Mouse (Mus musculus) left cerebral cortex, adult 11 months (tissue): Measurements from ENCODE around the gene Colgalt1.

ENCODE experiments used
- DNase-seq: peaks from one replicate; pipeline ENCODE4 v3.0.0; 2022; ENCODE audit warnings: low spot score

Gene Colgalt1

DNA sequence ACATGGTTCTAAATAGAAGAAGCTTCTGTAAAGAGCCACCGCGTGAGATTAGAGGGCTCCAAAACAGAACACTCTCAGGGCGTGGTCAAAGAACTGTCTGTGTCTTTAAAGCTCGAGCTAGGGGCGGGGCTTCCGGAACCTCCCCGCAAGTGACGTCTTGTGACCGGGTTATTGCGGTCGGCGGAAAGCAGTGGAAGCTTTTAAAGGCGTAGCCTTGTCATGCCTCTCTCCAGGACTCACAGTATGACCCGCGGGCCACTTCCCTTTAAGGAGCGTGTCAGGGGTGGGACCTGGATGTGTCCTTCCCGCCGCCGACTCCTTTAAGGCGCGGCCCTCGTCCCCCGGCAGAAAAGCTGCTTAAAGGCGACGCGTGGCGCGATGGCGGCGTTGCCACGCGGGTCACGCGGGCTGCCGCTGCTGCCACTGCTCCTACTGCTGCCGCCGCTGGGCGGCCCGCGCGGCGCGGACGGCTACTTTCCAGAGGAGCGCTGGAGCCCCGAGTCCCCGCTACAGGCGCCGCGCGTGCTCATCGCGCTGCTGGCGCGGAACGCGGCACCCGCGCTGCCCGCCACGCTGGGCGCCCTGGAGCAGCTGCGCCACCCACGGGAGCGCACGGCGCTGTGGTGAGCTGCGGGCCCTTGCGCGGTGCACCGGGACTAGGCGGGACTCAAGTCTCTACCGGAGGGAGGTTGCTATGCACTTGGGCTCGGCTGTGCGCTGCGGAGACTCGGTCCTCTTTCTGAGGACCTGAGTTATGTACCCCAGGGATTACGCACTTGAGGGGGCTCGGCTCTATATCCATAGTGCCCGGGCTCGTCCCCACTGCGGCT, at the start of gene Colgalt1:
Gene Colgalt1, plus strand, starts transcription at position 177 of the 830 bp plus-strand sequence.
- DNase-seq, result peak; percentile 98

- no peak for DNase-seq
Observed at GRCm38 (mm10) chr8:71561401-71561800, 49.4 kb upstream of the Colgalt1 start.

DNA sequence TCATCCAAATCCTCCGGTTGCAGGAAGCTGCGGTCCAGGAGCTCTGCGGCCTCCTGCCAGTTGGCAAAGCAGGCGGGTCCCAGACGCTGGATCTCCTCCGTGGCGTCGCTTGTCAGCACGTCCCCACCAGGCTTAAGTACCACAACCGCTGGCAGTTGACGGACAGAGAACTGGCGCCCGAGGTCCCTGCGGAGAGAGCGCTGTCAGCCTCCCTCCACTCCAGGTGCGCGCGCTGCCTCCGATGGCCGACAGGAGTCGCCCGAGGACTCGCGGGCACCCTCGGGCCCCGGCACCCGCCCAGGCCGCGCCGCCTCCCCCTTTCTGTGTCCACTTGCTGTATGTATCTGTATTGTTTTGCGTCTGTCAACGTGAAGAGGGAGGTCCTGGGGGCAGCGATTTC, 48.0 kb upstream of the Colgalt1 start:
- DNase-seq, result no peak

- DNase-seq, result no peak
Observed at GRCm38 (mm10) chr8:71563992-71564391, 46.8 kb upstream of the Colgalt1 start.

GRCm38 (mm10) chr8:71566501-71566900, 44.3 kb upstream of the Colgalt1 start, which contains the start of gene Nxnl1:
Gene Nxnl1, minus strand, starts transcription at chr8:71566601.
- DNase-seq, result no peak

DNA sequence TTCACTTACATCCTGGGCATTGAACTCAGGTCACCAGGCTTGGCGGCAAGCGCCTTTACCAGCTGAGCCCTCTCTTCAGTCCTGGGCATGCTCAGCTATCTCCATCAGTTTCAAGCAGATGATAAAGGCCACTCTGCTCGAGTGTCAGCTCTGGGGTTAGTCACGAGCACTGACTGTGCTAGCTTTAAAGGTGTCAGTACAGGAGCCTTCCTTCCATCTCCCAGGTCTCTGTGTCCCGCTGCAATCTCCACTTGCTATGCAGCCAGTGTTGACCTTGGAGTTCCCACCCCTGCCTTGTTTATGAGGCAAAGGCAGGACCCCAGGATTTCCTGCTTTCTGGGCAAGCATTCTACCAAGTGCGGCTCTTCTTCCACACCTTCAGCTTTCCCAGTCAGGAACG, 43.2 kb upstream of the Colgalt1 start:
- no peak for DNase-seq

- no peak for DNase-seq
Observed at GRCm38 (mm10) chr8:71568387-71568937, 42.3 kb upstream of the Colgalt1 start, which contains the start of gene Slc27a1. Gene Slc27a1, plus strand, starts transcription at chr8:71568882.

DNA sequence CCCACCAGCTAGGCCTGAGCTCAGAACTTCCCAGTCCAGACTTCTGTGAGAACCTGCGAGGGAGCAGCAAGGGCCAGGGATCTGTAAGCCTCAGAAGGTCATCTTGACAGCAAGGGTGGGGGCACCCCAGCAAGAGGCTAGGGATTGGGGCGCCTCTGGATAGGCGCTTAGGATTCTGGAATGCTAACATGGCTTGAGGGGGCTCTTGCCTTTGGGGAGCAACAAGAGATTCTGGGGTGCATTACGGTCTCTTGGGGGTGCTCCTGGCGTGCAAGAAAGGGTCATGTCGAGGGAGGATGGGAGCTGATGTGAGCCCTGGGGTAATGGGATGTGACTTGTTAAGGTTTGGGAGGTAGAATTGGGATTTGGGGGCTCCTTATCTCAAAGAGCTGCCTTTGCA, 41.9 kb upstream of the Colgalt1 start:
- no peak for DNase-seq

- peak; percentile 95 for DNase-seq
Observed at GRCm38 (mm10) chr8:71569366-71570290, 41.2 kb upstream of the Colgalt1 start.

GRCm38 (mm10) chr8:71570291-71570954, 40.4 kb upstream of the Colgalt1 start:
- peak; percentile 97 for DNase-seq

DNA sequence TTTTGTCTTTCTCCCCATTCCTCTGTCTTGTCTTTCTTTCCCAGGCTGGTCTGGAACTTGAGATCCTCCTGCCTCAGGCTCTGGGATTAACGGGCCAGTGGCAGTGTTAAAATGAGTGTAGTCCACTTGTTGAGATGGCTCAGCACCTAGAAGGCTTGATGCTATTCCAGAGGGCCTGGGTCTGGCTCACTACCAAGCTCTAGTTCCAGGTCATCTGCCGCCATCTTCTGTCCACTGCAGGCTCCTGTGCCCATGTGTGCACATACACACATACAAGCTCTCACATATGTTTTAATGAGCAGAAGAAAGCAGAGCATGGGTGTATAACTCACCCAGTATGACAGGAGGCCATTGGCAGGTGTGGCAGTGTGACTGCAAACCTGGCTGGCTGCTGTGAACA, 38.7 kb upstream of the Colgalt1 start:
- no peak for DNase-seq

DNA sequence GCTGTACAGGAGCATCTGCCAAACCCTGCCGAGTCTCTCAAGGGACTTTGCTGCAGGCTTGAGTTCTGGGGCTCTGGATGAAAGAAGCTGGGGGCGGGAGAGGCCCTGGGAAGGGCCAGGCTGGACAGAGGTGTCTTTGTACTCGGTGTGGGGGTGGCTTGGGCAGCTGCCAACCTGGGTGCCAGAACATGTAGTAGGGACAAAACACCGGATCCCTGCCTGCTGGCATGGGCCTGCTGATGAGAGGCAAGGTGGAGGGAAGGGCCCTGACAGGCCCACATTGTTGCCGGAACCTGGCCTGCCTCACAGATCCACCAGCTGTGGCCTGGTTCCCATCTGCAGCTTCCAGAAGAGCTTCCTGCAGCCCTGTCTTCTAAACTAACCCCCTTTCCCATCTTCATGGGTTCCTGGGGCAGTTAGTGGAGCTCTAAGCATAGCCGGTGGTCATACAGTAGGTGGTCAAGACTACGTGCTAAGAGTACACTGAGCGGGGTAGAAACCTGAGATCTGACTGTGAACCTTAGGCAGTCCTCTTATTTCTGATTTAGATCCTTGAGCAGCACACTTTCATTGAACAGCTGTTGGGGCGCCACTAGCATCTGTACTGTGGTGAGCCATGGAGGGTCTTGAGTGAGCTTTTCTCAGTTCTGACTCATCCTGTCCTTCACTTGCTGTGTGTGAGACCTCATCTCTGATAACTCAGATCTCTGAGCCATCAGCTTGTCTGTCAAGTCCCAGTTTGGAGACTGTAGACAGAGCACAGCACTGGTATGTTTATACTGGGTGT, 37.8 kb upstream of the Colgalt1 start:
- DNase-seq, result peak; percentile 86

DNA sequence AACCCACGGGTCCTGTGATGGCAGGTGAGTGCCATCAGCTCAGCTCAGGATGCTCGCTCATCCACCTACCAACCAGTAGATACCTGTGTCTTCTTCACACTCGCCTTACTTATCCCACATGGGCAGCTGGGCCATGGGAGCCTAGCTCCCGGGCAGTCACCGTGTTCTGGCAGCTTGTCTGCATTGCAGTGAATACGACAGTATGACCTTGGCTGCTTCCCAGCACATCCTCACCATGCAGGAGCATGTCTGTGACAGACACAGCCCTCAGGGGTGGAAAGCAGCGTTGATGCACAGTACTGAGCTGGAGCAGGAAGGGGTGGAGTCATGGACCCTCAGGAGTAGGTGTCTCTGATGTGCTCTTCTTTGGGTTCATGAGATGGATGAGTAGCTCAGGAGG, 36.4 kb upstream of the Colgalt1 start:
- DNase-seq, result no peak

DNA sequence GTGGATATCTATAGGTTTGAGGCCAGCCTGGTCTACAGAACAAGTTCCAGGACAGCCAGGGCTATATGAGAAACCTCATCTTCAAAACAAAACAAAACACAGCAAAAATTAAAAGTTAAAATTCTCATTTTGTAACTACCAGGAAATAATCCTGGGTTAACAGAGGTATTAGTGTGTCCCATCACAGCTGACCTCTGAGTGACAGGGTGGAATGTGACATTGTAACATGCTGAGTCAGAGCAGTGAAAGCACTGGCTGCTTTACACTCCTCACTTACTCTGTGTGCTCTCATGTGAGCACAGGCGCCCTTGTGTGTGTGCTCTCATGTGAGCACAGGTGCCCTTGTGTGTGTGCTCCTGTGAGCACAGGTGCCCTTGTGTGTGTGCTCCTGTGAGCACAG, 35.8 kb upstream of the Colgalt1 start:
- DNase-seq, result no peak

- DNase-seq, result no peak
Observed at GRCm38 (mm10) chr8:71577856-71578387, 32.9 kb upstream of the Colgalt1 start.

- no peak for DNase-seq
Observed at GRCm38 (mm10) chr8:71579009-71579408, 31.8 kb upstream of the Colgalt1 start.

DNA sequence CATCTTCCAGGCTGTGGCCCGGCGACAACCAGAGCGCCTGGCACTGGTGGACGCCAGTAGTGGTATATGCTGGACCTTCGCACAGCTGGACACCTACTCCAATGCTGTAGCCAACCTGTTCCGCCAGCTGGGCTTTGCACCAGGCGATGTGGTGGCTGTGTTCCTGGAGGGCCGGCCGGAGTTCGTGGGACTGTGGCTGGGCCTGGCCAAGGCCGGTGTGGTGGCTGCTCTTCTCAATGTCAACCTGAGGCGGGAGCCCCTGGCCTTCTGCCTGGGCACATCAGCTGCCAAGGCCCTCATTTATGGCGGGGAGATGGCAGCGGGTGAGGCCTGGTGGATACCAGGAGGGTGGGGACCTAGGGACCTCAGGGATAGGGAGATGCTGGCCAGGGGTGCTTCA, 31.3 kb upstream of the Colgalt1 start:
- no peak for DNase-seq

DNA sequence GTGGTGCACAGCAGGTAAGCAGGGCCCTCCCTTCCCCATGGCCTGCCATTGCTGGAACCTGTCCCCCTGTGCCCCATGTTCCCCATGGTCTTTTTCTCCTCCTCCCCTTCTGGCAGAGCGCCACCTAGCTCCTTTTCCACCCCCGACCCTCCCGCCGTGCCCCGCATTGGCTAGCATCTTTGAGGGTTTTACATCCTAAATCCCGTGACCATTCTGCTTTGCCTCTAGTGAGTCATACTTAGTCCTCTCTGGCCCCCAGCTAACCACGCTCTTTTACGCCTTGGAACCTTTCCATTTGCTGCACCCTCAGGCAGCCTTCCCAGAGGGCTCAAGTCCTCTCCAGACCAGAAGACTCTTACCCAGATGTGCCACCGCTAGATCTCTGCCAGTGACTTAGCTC, 30.6 kb upstream of the Colgalt1 start:
- DNase-seq, result no peak

- no peak for DNase-seq
Observed at GRCm38 (mm10) chr8:71586891-71587290, 23.9 kb upstream of the Colgalt1 start.

DNA sequence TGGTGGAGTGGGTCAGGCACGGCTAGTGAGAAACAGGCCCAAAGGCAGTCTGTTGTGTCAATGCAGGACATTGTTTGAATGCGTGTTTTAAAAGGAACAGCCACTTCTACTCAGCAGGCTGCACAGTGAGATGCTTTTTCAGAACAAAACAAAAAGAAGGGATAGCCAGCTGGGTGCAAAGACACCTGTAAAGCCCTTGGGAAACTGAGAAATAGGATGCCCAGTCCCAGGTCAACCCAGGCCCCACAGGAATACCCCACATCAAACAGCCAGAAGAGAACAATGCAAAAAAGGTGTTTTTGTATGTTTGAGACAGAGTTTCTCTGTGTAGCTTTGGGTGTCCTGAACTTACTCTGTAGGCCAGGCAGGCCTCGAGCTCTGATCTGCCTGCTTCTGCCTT, 22.0 kb upstream of the Colgalt1 start:
- no peak for DNase-seq

GRCm38 (mm10) chr8:71591017-71591416, 19.8 kb upstream of the Colgalt1 start:
- no peak for DNase-seq
